Mouse (Mus musculus) large intestine, adult 2 months (tissue): ENCODE results near the gene Lsm14a. TPM values are rescaled to one million over a fixed set of nuclear protein-coding genes. Genes with fewer than 3 reads are reported as not detected.
"Not testable (repeated sequence)": the region's sequence is repeated elsewhere in the genome, so short reads cannot be mapped to it uniquely, and the experiment has no call there.

Experiments used
- DNase-seq: peaks from one replicate; pipeline ENCODE4 v3.0.0-alpha.2; 2012; ENCODE audit warnings: low read depth, low spot score
- WGBS: fragments of 180-500 bp; shearing (Covaris S2); methylation state at CpG from one replicate; pipeline ENCODE4 v1.1.7; 2018; 5-methylcytosine and 5-hydroxymethylcytosine counted together
- polyA plus RNA-seq: library from polyadenylated mRNA; depleted of rRNA; stranded (reverse); fragments of >200 nt; gene quantifications from 2 replicates; pipeline ENCODE4 v1.2.3, GENCODE M21; 2012

The Lsm14a gene
- polyA plus RNA-seq, 1 experiment: 50.0 TPM

DNA sequence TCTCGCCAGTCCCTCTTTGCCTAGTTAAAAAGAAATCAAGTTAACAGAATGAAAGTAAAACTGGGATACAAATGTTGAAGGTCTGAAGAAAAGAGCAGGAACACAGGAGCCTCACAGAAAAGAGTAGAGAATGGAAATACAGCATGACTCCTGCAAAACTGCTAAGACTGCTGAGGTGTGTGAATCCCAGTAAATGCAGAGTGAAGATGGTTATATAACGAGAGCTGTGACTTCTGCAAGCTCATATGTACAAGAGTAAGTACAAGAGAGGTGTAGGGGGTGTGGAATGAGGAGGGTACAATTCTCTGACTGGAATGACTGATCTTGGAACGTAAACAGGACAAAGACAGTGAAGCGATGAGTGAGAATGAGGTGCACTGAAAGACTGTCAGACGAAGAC, 11.4 kb downstream of the Lsm14a start:
- DNase-seq: no peak
- WGBS: 77% methylated on average over 5 of the region's 5 CpGs

DNA sequence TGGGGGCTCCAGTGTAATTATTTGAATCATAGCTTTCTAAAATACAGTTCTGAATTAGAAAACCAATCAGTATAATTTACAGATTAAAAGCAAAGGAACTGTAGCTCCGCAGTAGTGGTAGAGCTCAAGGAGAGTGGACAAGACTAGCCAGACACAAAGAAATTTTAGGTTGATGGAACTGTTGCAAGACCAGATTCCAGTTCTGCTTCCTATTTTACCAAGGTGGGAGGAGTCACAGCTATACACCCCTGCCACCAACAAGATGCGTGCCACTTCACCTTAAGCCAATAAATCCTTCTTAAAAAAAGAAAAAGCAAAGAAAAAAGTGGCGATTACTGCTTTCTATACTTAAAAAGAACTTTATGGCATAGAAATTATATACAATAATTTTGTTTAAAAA, 12.8 kb downstream of the Lsm14a start:
- no peak for DNase-seq
- 77% methylated on average over 3 of the region's 3 CpGs for WGBS

DNA sequence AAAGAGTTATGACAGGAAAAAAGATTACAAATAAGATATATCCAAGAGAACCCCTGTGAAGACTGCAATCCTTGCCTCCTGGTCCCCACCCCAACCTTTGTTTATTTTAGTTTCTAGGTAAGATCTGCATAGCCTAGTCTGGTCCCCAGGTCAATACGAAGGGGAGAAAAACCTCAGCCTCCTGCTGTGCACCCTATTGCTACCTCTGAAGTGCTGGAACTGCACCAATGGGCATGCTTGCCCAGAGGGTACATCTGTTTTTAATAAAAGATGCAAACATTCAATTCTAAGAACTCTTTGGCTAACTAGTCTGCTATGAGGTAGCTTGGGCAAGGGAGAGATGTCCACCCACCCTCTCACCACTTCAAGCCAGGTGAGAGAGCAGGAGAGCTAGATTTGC, 19.2 kb downstream of the Lsm14a start:
- no peak for DNase-seq

DNA sequence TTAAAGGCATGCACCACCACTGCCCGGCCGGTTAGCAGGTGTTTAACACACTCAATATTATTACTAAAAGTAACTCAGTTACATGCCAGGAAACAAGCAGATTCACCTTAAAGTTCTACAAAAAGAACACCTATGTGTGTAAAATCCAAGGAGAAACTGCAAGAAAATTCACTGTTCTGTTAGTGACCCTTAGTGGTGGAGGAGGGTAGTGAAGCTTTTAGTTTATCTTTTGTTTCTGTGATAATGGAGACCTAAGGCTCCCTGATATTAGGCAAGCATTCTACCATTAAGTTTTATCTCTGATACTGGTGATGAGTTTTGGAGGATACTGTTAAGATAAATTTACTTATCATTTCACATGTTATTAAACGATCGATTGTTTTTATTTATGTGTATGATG, 37.5 kb downstream of the Lsm14a start:
- 89% methylated on average over 4 of the region's 4 CpGs for WGBS
- no peak for DNase-seq

More for the DNA sequence above, 19.2 kb downstream of the Lsm14a start:
- WGBS: 82% methylated on average over 1 of the region's 1 CpGs

DNA sequence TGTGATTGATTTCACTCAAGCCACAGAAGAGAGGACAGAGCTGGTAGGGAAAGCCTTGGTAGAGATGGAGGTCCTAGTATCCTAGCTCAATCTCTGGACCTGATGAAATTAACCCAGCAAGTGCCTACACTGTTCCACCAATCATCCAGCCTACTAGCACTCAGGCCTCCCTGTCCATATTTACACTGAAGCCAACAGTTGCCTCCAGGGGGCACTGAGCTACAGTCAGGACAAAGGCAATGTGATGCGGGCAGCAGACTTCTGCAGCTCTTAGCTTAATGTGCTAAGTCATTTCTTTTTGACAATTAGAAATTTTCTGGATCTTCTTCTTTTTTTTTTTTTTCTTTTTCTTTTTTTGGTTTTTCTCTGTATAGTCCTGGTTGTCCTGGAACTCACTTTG, 41.1 kb downstream of the Lsm14a start:
- no peak for DNase-seq

DNA sequence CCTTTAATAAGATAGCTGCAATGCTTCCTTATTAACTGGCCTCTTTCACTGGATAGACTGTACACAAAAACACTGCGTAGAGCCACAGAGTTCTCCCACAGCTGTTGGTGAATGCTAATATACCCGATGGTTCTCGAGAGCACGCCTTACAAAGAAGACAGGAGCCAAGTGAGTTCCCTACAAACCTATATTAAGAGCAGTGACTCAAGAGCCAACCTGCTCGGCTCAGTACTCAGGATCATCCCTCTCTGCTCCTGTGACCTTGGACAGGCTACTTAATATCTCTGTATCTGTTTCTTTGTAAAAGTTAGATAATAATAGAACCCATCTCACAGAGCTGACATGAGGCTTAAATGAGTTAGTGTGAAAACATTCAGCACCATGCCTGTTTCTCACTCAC, 42.9 kb downstream of the Lsm14a start:
- 92% methylated on average over 5 of the region's 5 CpGs for WGBS
- no peak for DNase-seq

More for the DNA sequence above, 41.1 kb downstream of the Lsm14a start:
- WGBS: 90% methylated on average over 1 of the region's 1 CpGs

DNA sequence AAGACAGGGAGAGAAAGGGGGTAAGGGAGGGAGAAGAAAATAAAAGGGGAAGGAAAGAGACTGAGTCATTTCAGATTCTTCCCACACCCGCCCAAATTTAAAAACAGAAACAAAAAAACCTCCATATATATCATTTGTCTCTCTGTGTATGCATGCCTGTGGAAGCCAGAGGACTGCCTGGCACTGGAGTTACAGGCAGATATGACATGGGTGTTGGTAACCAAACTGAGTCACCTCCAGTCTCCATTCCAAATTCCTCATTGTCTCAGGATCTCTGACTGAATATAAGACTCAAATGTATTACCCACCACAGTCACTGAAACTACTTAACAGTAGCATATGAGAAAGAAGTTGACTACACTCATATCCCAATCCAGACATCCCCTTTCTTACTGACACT, 45.1 kb downstream of the Lsm14a start:
- WGBS: 71% methylated on average over 1 of the region's 1 CpGs
- no peak for DNase-seq

DNA sequence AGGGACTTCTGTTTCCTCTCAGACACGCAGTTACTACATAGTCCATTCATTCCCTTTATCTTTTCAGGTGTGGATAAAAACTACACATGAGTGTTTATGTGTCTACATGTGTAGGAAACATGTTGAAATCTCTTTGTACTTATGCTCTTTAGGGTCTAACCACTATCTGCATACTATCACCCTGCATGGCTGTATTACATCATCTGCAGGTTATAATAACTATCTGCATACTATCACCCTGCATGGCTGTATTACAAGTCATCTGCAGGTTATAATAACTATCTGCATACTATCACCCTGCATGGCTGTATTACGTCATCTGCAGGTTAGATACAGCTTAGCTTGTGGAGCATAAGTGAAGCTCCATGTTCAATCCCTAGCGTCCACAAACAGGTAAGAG, 46.1 kb downstream of the Lsm14a start:
- 88% methylated on average over 3 of the region's 3 CpGs for WGBS
- no peak for DNase-seq

DNA sequence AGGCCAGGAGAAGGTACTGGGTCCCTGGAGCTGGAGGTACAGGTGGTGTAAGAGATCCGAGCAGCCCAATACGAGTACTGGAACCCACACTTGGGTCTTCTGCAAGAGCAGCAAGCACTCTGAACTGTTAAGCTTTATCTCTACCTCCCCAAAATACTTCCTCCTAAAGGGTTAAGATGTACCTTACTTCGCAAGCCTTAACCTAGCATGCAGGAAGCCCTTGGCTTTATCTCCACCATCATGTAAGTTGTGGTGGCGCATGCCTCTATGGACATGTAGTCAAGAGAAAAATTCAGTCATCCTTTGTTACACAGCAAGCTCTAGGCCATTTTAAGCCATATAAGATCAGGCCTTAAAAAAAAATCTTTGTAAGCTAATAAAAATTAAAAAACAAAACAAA, 46.6 kb downstream of the Lsm14a start:
- WGBS: 95% methylated on average over 4 of the region's 4 CpGs
- no peak for DNase-seq

DNA sequence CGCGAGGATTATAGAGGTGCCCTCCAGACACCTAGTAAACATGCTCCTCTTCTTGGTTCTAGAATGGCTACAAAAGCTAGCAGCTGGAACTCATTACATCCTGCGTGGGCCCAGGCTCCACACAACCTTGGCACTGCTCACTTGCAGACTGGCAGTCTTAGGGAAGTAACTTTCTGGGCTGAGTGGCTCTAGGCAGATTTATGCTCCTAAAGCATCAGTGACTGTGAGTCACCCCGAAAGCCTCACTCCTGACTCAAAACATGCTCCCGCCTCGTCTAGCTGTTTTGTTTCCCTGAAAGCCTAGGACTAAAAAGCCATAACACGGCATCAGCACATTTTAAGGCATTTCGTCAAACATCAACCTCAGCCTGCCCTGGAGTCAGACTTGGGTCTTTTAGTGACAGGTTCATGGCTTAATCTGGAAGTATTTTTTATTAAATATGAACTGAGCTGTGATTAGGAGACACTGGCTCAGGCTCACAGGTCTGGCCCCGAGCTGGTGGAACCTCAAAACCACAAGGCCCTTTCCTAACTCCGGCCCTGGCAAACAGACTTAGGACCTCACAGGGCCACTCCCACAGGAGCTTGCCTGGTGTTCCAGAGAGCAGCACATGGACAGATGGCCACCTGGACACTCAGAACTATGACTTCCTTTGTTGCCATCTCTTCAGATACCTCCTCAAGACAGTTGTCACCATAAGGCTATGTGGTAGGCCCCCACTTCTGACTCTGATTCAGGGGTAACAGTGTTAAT, 50.9 kb downstream of the Lsm14a start:
- no peak for DNase-seq
- WGBS: 73% methylated on average over 10 of the region's 10 CpGs

DNA sequence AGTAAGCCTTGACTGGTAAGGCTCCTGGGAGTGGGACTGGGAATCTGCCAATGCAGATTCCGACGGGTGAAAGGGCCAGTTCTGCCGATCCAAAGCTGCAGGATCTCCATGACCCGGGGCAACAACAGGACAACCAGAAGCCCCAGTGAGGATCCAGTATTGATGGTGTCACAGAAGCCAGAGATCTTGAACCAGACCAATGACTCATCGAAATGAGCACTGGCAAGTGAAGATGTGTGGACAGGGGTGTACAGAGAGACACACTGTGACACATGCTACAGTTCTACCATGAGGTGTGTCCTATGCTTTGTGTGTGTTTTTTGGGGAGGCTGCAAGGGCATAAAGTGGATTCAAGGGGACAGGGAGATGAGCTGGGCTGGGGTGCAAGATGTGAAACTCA, 52.3 kb downstream of the Lsm14a start:
- 88% methylated on average over 5 of the region's 5 CpGs for WGBS
- no peak for DNase-seq

DNA sequence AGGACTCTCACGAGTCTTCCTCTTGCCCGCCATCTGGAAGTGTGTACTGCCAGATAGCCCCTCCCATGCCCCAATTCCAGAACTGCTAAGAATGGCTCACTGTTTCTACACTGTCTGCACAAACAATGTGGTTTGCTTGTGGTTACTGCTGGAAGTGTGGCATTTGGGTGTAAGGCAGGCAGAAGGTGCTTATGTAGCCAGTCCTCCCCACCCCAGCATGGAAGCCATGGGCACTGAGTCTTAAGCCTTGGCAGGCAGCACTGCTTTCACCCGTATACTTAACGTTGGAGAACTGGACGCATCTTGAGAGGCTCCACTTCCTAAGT, 54.0 kb downstream of the Lsm14a start:
- WGBS: 74% methylated on average over 5 of the region's 5 CpGs
- no peak for DNase-seq

DNA sequence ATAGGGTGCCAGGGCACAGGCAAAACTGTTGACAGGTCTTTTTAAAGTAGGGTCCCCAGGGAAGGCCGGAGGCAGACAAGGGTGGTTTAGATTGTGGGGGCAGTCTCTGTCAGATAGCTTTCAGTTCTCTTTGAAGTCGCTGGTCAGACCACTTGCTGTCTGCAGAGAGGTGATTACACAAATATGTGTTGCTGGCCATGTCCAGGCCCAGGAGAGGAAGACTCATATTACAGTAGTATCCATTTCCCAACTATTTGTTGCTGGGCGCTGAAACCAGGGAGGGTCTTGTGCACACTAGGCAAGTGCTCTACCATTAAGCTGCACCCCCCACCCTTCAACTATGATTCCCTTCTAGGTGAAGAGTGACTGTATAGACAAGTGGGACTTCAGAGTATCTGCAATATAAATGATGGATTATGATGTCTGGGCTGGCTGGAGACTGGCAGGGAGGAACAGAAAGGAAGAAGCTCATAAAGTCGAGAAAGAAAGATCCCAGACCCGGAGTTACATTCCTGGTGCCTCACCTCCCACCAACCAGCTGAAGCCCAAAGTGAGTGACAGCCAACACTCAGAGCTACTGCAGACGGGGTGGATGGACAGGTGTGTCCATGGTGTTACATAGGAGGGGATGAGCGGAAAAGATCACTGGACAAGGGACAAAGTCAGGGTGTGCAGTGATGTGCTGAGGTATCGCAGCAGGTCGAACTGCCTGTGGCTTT, 54.5 kb downstream of the Lsm14a start:
- DNase-seq: no peak
- 64% methylated on average over 9 of the region's 9 CpGs for WGBS

DNA sequence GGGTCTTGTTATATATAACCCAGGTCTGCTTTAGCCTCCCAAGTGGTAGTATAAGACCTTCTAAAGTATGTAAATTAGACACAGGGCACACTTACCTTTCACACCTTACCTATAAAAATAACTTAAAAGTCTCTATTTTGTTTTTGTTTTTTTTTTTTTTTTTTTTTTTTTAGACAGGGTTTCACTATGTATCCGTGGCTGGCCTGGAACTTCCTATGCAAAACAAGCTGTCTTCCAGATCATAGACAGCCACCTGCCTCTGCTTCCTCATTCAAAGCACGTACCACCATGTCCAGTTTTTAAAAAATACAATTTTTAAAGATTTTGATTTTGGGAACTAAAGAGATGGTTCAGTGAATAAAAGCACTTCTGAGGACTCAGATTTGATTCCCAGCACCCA, 55.8 kb downstream of the Lsm14a start:
- 82% methylated on average over 2 of the region's 2 CpGs for WGBS

DNA sequence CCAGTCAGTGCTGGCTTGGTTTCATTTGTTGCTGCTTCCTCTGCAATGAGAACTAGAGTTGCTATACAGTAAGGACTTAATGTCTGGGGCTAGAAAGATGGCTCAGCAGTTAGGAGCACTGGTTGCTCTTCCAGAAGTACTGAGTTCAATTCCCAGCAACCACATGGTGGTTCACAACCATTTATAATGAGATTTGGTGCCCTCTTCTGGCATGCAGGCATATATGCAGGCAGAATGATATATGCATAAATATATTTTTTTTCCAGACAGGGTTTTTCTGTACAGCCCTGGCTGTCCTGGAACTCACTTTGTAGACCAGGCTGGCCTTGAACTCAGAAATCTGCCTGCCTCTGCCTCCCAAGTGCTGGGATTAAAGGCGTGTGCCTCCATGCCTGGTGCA, 56.6 kb downstream of the Lsm14a start:
- DNase-seq: not testable (repeated sequence)
- 88% methylated on average over 1 of the region's 1 CpGs for WGBS

More for the DNA sequence above, 55.8 kb downstream of the Lsm14a start:
- DNase-seq: no peak

DNA sequence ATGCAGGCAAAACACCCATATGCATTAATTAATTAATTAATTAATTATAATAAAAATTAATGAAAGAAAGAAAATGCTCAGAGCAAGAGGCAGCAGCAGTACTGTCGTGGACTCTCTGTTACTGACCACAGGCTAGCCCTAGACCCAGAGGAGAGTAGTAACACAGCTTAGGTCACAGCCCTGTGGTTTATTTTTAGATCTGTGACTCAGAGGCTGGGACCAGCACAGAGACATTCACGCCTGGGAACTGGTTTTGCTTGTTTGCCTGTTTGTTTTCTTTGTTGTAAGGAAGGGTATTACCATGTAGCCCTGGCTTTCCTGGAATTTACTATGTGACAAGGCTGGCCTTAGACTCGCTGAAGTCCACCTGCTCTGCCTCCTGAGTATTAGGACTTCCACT, 65.6 kb downstream of the Lsm14a start:
- DNase-seq: no peak
- 16% methylated on average over 3 of the region's 3 CpGs for WGBS

DNA sequence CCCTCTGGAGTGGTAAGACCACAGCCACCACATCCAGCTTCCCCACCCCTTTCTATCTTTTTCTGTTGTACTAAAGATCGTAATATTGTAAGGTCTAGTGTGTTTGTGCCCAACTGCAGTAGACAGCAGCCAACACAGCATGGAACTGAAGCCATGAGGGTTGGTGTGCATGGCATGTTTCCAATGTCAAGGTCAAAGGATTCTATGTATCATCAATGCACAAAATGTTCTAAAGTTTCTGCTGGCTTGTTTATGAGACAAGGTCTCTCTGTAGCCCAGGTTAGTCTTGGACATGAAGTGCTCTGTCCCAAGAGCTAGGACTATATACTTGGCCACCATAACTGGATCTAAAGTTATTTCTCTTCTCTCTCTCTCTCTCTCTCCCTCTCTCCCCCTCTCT, 68.3 kb downstream of the Lsm14a start:
- 89% methylated on average over 1 of the region's 1 CpGs for WGBS
- no peak for DNase-seq

DNA sequence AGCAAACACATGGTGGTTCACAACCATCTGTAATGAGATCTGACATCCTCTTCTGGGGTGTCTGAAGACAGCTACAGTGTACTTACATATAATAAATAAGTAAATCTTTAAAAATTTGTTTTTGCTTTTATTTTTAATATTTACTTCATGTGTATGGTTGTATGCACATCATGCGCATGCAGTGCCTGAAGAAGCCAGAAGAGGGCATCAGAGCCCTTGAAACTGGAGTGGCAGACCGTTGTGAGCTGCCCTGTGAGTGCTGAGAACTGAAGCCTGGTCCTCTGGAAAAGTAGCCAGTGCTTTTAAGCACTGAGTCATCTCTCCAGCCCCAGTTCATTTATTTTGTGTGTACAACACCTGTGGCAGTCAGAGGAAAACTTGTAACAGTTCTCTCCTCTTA, 69.1 kb downstream of the Lsm14a start:
- WGBS: 91% methylated on average over 2 of the region's 2 CpGs
- DNase-seq: no peak

DNA sequence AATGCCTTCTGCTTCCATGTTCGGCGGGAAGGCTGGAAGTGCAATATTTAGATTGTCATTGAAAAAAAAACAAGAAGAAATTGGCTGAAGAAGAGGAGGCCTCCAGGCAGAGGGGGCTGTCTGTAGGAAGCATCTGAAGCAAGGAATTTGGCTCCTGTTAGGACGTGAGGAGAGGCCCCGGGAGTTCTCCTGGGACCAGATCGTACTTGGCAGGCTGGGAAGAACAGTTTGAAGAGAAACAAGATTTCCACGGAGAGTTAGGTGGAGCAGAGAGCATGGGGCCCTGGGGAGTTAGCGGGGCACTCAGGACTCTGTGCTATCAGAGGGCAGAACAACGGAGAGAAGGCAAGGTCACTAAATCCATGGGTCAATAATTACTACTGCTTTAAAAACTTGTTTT, 69.8 kb downstream of the Lsm14a start:
- 65% methylated on average over 8 of the region's 8 CpGs for WGBS
- DNase-seq: no peak

DNA sequence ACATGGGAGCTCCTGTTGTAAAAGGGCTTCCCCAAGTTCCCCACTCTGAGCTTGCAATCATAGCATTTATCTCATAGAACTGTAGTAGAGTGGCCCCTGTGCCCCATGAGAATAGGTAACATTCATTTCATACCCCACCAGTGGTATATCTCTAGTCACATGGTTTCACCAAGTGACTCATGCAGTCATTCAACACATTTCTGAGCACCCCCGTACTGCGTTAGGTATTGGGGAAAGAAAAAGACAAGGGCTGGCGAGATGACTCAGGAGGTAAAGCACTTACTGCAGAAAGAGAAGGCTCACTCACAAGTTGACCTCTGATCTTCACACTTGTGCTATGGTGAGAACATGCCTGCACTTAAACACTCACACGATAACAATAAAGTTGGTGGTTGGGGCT, 71.2 kb downstream of the Lsm14a start:
- no peak for DNase-seq
- WGBS: 71% methylated on average over 4 of the region's 4 CpGs

DNA sequence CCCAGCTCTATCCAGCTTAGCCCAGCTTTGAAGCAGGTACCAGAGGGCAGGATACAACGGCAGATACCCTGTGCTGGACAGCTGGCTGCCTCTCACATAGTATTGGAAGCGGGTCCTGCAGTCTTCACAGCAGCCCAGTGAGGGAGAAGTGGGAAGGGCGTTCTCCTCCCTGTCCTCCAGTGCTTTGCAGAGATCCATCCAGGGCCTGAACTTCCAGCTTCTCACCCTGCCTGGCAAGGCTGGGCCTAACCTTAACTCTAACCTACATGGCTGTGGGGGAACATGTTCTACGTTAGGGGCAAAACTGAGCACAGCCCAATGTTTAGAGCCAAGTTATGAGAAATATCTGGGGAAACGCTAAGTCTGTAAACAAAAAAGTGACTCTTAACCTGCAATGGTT, 72.0 kb downstream of the Lsm14a start:
- DNase-seq: no peak
- WGBS: 71% methylated on average over 5 of the region's 5 CpGs
